In the genomic region with DNA sequence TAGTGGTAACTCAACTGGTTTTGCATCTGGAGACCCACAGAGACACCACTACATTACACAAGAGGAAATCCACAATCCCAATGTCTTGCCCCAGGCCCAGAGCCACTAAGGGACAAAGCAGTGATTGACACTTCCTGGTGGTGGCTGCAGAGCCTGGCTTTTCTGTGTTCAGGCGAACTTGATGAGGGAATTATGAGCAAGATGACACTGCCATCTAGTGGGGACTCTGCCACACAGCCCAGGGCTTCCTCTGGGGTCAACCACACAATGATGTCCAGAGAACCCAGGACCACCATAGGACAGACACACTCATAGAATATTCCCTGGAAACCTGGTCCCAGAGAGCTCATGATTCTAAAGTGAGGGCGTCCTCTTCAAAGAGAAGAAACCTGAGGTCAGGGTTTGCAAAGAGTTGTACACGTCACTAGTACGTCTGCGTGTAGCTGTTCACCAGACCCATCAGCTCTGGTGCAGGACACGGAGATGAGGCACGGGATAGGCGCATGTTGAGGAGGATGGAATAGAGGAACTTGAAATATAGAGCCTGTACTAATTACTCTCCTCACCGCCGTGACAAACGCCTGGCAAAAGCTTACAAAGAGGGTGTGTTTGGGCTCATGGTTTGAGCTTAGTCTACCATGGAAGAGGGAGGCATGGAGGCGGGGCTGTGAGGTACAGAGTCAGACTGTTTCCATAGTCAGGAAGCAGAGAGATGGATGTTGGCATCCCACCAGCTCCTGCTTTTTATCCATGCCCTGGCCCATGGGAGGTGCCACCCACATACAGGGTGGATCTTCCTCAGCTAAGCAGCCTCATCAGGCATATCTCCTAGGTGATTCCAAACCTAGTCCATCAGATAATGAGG, we compare ENCODE assay signal across 9 mouse cellular contexts. TPM values are rescaled to one million over a fixed set of nuclear protein-coding genes. Genes with fewer than 3 reads are reported as not detected.
DNase-seq lines count a peak whose midpoint lies in the region; ATAC-seq and TF ChIP-seq lines count a peak whose summit lies in the region.
"Had no signal": no experiment of that assay in that cellular context is flagged by ENCODE, and none has a peak within 500 bp of the region (broad histone marks: within the 10 kb centered on the region; RNA-seq: fewer than 3 reads in every experiment).

No protein-coding gene starts in this region.

- ATAC-seq in G1E (ENCODE audit: extremely low read depth, insufficient number of reproducible peaks, low FRiP score, poor library complexity, severe bottlenecking): no peak
- ATAC-seq in cerebellum, adult (ENCODE audit: insufficient number of reproducible peaks, low FRiP score, low TSS enrichment): peak; percentile 40; the same call in 1 of the 2 replicates
- peak; percentile 86 for ATAC-seq in forebrain, embryonic 16.5 days
- peak; percentile 67 for ATAC-seq in lung, postnatal 0 days

- intact Hi-C loops in heart, postnatal 36 days (cut with DNase I): loop anchor here (1.0 to 5.0 kb wide), 3 partner anchors 126 to 357 kb away; no protein-coding TSS in a partner anchor

- H3K9ac ChIP-seq in forebrain, embryonic 16.5 days (replicated peaks; ENCODE audit: low read depth, low read length): no peak overlapping the region
- H3K9ac ChIP-seq in lung, postnatal 0 days (replicated peaks; ENCODE audit: low read depth): no peak overlapping the region
- H3K9ac ChIP-seq: limb, embryonic 12.5 days had no signal

- DNase-seq in G1E (ENCODE audit: low spot score): peak; percentile 37
- peak; percentile 70 to 72 for DNase-seq in heart, postnatal 36 days
- peak; percentile 88 for DNase-seq in layer of hippocampus, adult 11-12 months (ENCODE audit: low spot score)
- peak; percentile 86 for DNase-seq in lung, postnatal 0 days (ENCODE audit: low spot score)
- peak; percentile 97 for DNase-seq in retina, embryonic 14.5 days (ENCODE audit: low spot score)
- peak; percentile 72 for DNase-seq in thymus, postnatal 4 days

- TF ChIP-seq EP300 in lung, postnatal 0 days (IDR thresholded peaks at IDR 0.05): no peak

- H3K4me1 ChIP-seq in G1E (ENCODE audit: insufficient read depth, low read depth, low read length): no peaks in the 10 kb centered on the region
- peaks cover 11% of the 10 kb centered on the region for H3K4me1 ChIP-seq in forebrain, embryonic 16.5 days (replicated peaks; ENCODE audit: control insufficient read depth, insufficient read depth, low read length)
- no peaks in the 10 kb centered on the region for H3K4me1 ChIP-seq in lung, postnatal 0 days (ENCODE audit: insufficient read depth, low read depth, low read length)

- no peak overlapping the region for H3K27ac ChIP-seq in forebrain, embryonic 16.5 days (ENCODE audit: low read length)
- no peak overlapping the region for H3K27ac ChIP-seq in lung, postnatal 0 days (ENCODE audit: low read length)
- H3K27ac ChIP-seq: limb, embryonic 12.5 days had no signal

- H3K4me2 ChIP-seq in forebrain, embryonic 16.5 days (ENCODE audit: low read length): no peak overlapping the region
- no peak overlapping the region for H3K4me2 ChIP-seq in lung, postnatal 0 days (replicated peaks; ENCODE audit: low read depth, low read length)
- H3K4me2 ChIP-seq: limb, embryonic 12.5 days had no signal

- H3K4me3 ChIP-seq in G1E (ENCODE audit: low read depth, low read length): no peak overlapping the region
- no peak overlapping the region for H3K4me3 ChIP-seq in forebrain, embryonic 16.5 days (replicated peaks; ENCODE audit: low read length)
- no peak overlapping the region for H3K4me3 ChIP-seq in lung, postnatal 0 days (ENCODE audit: low read depth, low read length)
- H3K4me3 ChIP-seq: limb, embryonic 12.5 days had no signal

- H3K27me3 ChIP-seq in G1E (ENCODE audit: insufficient read depth, low read length): peaks cover 7% of the 10 kb centered on the region; the same call in 1 of the 2 replicates
- H3K27me3 ChIP-seq in forebrain, embryonic 16.5 days (replicated peaks; ENCODE audit: control insufficient read depth, insufficient read depth, low read length): no peaks in the 10 kb centered on the region
- H3K27me3 ChIP-seq in lung, postnatal 0 days (replicated peaks; ENCODE audit: insufficient read depth, low read length): no peaks in the 10 kb centered on the region

- TF ChIP-seq CTCF in G1E (IDR thresholded peaks at IDR 0.05; ENCODE audit: low read depth, low read length): peak; percentile 69
- peak; percentile 89 for TF ChIP-seq CTCF in lung, postnatal 0 days (IDR thresholded peaks at IDR 0.05)

- 56% methylated on average over 12 of the region's 12 CpGs for WGBS in forebrain, embryonic 16.5 days
- 56% methylated on average over 12 of the region's 12 CpGs for WGBS in lung, postnatal 0 days

- no peaks in the 10 kb centered on the region for H3K36me3 ChIP-seq in G1E (replicated peaks)
- no peaks in the 10 kb centered on the region for H3K36me3 ChIP-seq in forebrain, embryonic 16.5 days (ENCODE audit: control insufficient read depth, insufficient read depth)
- H3K36me3 ChIP-seq in lung, postnatal 0 days (ENCODE audit: insufficient read depth, low read length): no peaks in the 10 kb centered on the region
- H3K36me3 ChIP-seq: limb, embryonic 12.5 days had no signal

- no peaks in the 10 kb centered on the region for H3K9me3 ChIP-seq in G1E (replicated peaks)
- no peaks in the 10 kb centered on the region for H3K9me3 ChIP-seq in forebrain, embryonic 16.5 days (ENCODE audit: control insufficient read depth, low read length)
- no peaks in the 10 kb centered on the region for H3K9me3 ChIP-seq in lung, postnatal 0 days (ENCODE audit: low read length)
- H3K9me3 ChIP-seq: limb, embryonic 12.5 days had no signal

RNA-seq across cellular contexts. Expression of a gene that starts 36.2 kb away (rescaled TPM):
- total RNA-seq in G1E (2014; fragmentation: Nextera tagmentation) (not detected in 2 replicates), G1E (2017) (not detected in 2 replicates)
- not detected in 2 replicates for polyA plus RNA-seq in G1E (2012)
- polyA plus RNA-seq in forebrain, embryonic 16.5 days (2015; fragmentation: Nextera tagmentation; extraction: Ambion mirVana): not detected in 2 replicates
- total RNA-seq in heart, postnatal 36 days (2021): not detected
- not detected in 2 replicates for polyA plus RNA-seq in lung, postnatal 0 days (2015; fragmentation: Nextera tagmentation; extraction: Ambion mirVana)
- polyA plus RNA-seq: limb, embryonic 12.5 days had no signal

RNA-seq across cellular contexts. Expression of a gene that starts 36.9 kb away (rescaled TPM):
- total RNA-seq in G1E (2014; fragmentation: Nextera tagmentation): not detected in 2 replicates
- under 0.01 and 0.52 TPM in 2 replicates for total RNA-seq in G1E (2017)
- polyA plus RNA-seq in G1E (2012): not detected in 2 replicates
- polyA plus RNA-seq in forebrain, embryonic 16.5 days (2015; fragmentation: Nextera tagmentation; extraction: Ambion mirVana): 0.65 and 1.1 TPM in 2 replicates
- 1 to 10 TPM; 1.1 to 3.9 TPM for total RNA-seq in heart, postnatal 36 days (2021)
- polyA plus RNA-seq in lung, postnatal 0 days (2015; fragmentation: Nextera tagmentation; extraction: Ambion mirVana): 0.20 and 0.29 TPM in 2 replicates

Comparison
In these comparisons a context has a peak if more than half of its experiments do, and no peak if none do; other contexts are left out.
1. DNase-seq: peak in every context shown above with its lines; median percentile 97 in retina, embryonic 14.5 days; 88 in layer of hippocampus, adult 11-12 months; 86 in lung, postnatal 0 days; 72 in thymus, postnatal 4 days; 71 in heart, postnatal 36 days; 37 in G1E.